Mouse (Mus musculus) ES-E14 (cell line): ENCODE measurements around the gene Lztfl1. TPM values are rescaled to one million over a fixed set of nuclear protein-coding genes. Genes with fewer than 3 reads are reported as not detected.

Source experiments
- DNase-seq: peaks from one replicate; pipeline ENCODE4 v3.0.0-alpha.2; 2013; ENCODE audit warnings: low read depth, low spot score
- H3K27ac ChIP-seq: 2 replicates; pipeline ENCODE4 v1.5.1; 2012; ENCODE audit warnings: low read depth, mild to moderate bottlenecking, low read length, moderate library complexity, mixed read lengths; ENCODE audit not compliant: poor library complexity, insufficient read depth, severe bottlenecking
- H3K36me3 ChIP-seq: 2 replicates; pipeline ENCODE4 v1.6.1; 2012; ENCODE audit warnings: mild to moderate bottlenecking, low read length, moderate library complexity, mixed read lengths; ENCODE audit not compliant: control insufficient read depth, poor library complexity, insufficient read depth, severe bottlenecking
- H3K4me1 ChIP-seq, 2 experiments: fragments of 150-350 bp in 1 of 2; sonication (generic) in 1 of 2; 2 replicates each; pipeline ENCODE4 v1.6.1; 2012; ENCODE audit warnings: low read length in 2 of 2, mild to moderate bottlenecking in 1 of 2, mixed read lengths in 1 of 2; ENCODE audit not compliant: control insufficient read depth in 2 of 2, insufficient read depth in 2 of 2, poor library complexity in 1 of 2
- H3K4me3 ChIP-seq, 2 experiments: fragments of 150-350 bp in 1 of 2; sonication (generic) in 1 of 2; 2 replicates each; pipeline ENCODE4 v1.5.1; 2012; ENCODE audit warnings: low read length in 2 of 2, low read depth in 1 of 2, mild to moderate bottlenecking in 1 of 2, mixed read lengths in 1 of 2; ENCODE audit not compliant: insufficient read depth in 1 of 2, poor library complexity in 1 of 2, severe bottlenecking in 1 of 2
- H3K9ac ChIP-seq: 2 replicates; pipeline ENCODE4 v1.6.1; 2012; ENCODE audit warnings: low read depth, mild to moderate bottlenecking, low read length, mixed read lengths; ENCODE audit not compliant: poor library complexity, insufficient read depth, severe bottlenecking
- H3K9me3 ChIP-seq: fragments of 150-350 bp; sonication (generic); 2 replicates; pipeline ENCODE4 v1.6.1; 2012; ENCODE audit warnings: low read depth, mild to moderate bottlenecking, low read length; ENCODE audit not compliant: control insufficient read depth, insufficient read depth
- CHD2 ChIP-seq: IDR thresholded peaks from 2 replicates; pipeline ENCODE4 v1.6.1; 2014; ENCODE audit warnings: mild to moderate bottlenecking, low read depth, low read length, inconsistent platforms
- HCFC1 ChIP-seq: IDR thresholded peaks from 2 replicates; pipeline ENCODE4 v1.6.1; 2012; ENCODE audit warnings: low read length, inconsistent platforms, borderline replicate concordance; ENCODE audit not compliant: insufficient read depth
- MAFK ChIP-seq: IDR thresholded peaks from 2 replicates; pipeline ENCODE4 v1.6.1; 2014; ENCODE audit warnings: mild to moderate bottlenecking, low read depth, low read length, inconsistent platforms; ENCODE audit not compliant: insufficient read depth
- ZC3H11A ChIP-seq: IDR thresholded peaks from 2 replicates; pipeline ENCODE4 v1.6.1; 2012; ENCODE audit warnings: low read depth, mild to moderate bottlenecking, inconsistent platforms, low read length, borderline replicate concordance
- ZNF384 ChIP-seq: IDR thresholded peaks from 2 replicates; pipeline ENCODE4 v1.6.1; 2012; ENCODE audit warnings: low read depth, low read length, inconsistent platforms
- in situ Hi-C, 2 experiments: fragments of 600-800 bp; cut with MboI; formaldehyde crosslinking; loops; one replicate each; pipeline ENCODE4 v1.15.1; 2025; ENCODE audit warnings: low sequenced_read_pairs in 2 of 2, inconsistent platforms in 1 of 2; ENCODE audit not compliant: unreplicated experiment in 2 of 2
- total RNA-seq: library from RNA; depleted of rRNA; stranded (reverse); fragments of 300-350 nt; gene quantifications from 2 replicates; pipeline ENCODE4 v1.2.3, GENCODE M21; 2012

Gene Lztfl1
- total RNA-seq, 1 experiment: 19.8 TPM

GRCm38 (mm10) chr9:123688227-123688626, 29.3 kb downstream of the Lztfl1 start:
- no peak for DNase-seq
- in situ Hi-C loops: no loop called here

GRCm38 (mm10) chr9:123686206-123686605, 31.3 kb downstream of the Lztfl1 start:
- Histone ChIP-seq H3K36me3 (no peaks in the 10 kb centered on the region), H3K27ac (no peak overlapping the region), H3K9me3 (no peaks in the 10 kb centered on the region), H3K9ac (no peak overlapping the region), H3K4me1 (no peaks in the 10 kb centered on the region), H3K4me3 (no peak overlapping the region)
- no peak for TF ChIP-seq MAFK
- no peak for TF ChIP-seq CHD2
- TF ChIP-seq HCFC1: no peak
- no peak for TF ChIP-seq ZC3H11A
- no peak for TF ChIP-seq ZNF384
- in situ Hi-C loops: no loop called here
- no peak for DNase-seq

More at GRCm38 (mm10) chr9:123688227-123688626, 29.3 kb downstream of the Lztfl1 start:
- no peak overlapping the region for H3K9ac ChIP-seq
- H3K27ac ChIP-seq: no peak overlapping the region
- H3K36me3 ChIP-seq: no peaks in the 10 kb centered on the region; the same call in 1 of the 2 replicates
- TF ChIP-seq CHD2 (no peak), ZNF384 (no peak), ZC3H11A (no peak)
- H3K4me3 ChIP-seq: no peak overlapping the region
- H3K9me3 ChIP-seq: no peaks in the 10 kb centered on the region
- H3K4me1 ChIP-seq: no peaks in the 10 kb centered on the region

- no peaks in the 10 kb centered on the region for H3K4me1 ChIP-seq
- no peaks in the 10 kb centered on the region for H3K36me3 ChIP-seq
- no peaks in the 10 kb centered on the region for H3K9me3 ChIP-seq
- DNase-seq: no peak
- in situ Hi-C loops: no loop called here
- H3K27ac ChIP-seq: no peak overlapping the region
- TF ChIP-seq MAFK: no peak
- no peak for TF ChIP-seq ZC3H11A
- TF ChIP-seq ZNF384: no peak
- no peak for TF ChIP-seq CHD2
- TF ChIP-seq HCFC1: no peak
- H3K9ac ChIP-seq: no peak overlapping the region
- no peak overlapping the region for H3K4me3 ChIP-seq
Observed at GRCm38 (mm10) chr9:123683704-123684103, 33.8 kb downstream of the Lztfl1 start.

GRCm38 (mm10) chr9:123679198-123679597, 38.3 kb downstream of the Lztfl1 start:
- no peak overlapping the region for H3K27ac ChIP-seq
- H3K4me1 ChIP-seq: no peaks in the 10 kb centered on the region
- H3K36me3 ChIP-seq: no peaks in the 10 kb centered on the region
- TF ChIP-seq ZC3H11A (no peak), HCFC1 (no peak), MAFK (no peak), CHD2 (no peak), ZNF384 (no peak)
- H3K9ac ChIP-seq: no peak overlapping the region
- in situ Hi-C loops: no loop called here
- peak overlapping the region; percentile 58 to 65; a peak in 3 of 4 replicates for H3K4me3 ChIP-seq
- no peaks in the 10 kb centered on the region for H3K9me3 ChIP-seq
- no peak for DNase-seq
